Mouse (Mus musculus): ENCODE results near the gene Armc7.
A peak's percentile ranks its signal among the peaks of the same experiment; 100 is the strongest.
"Not testable (repeated sequence)": the region's sequence is repeated elsewhere in the genome, so short reads cannot be mapped to it uniquely, and the experiment has no call there.

Armc7 gene

GRCm38 (mm10) chr11:115475025-115475757 is at the start of gene Armc7:
Armc7 (plus strand) TSS chr11:115475667.
- DNase-seq = peak; percentile 94

GRCm38 (mm10) chr11:115425671-115426070 is 49.8 kb upstream of the Armc7 start:
- peak; percentile 9 for DNase-seq

- DNase-seq = peak; percentile 79
These were observed 47.8 kb upstream of the Armc7 start for GRCm38 (mm10) chr11:115427482-115428331.

GRCm38 (mm10) chr11:115429307-115429706 is 46.2 kb upstream of the Armc7 start:
- peak; percentile 58 for DNase-seq

GRCm38 (mm10) chr11:115430561-115430960 is 44.9 kb upstream of the Armc7 start:
- DNase-seq = no peak

- no peak for DNase-seq
These were observed 42.7 kb upstream of the Armc7 start for GRCm38 (mm10) chr11:115432814-115433213.

GRCm38 (mm10) chr11:115433342-115433741 is 42.1 kb upstream of the Armc7 start:
- DNase-seq = no peak

GRCm38 (mm10) chr11:115435596-115436337 is 39.7 kb upstream of the Armc7 start:
- DNase-seq = peak; percentile 80

GRCm38 (mm10) chr11:115437571-115438122 is 37.8 kb upstream of the Armc7 start:
- DNase-seq = no peak

GRCm38 (mm10) chr11:115439326-115439725 is 36.1 kb upstream of the Armc7 start:
- DNase-seq = no peak

- DNase-seq = no peak
These were observed 35.4 kb upstream of the Armc7 start, which contains the start of gene Trim80 for GRCm38 (mm10) chr11:115439906-115440595. Trim80 (plus strand) TSS chr11:115440545.

GRCm38 (mm10) chr11:115441417-115441816 is 34.0 kb upstream of the Armc7 start:
- DNase-seq = no peak

- no peak for DNase-seq
These were observed 28.6 kb upstream of the Armc7 start for GRCm38 (mm10) chr11:115446906-115447305.

- DNase-seq = no peak
These were observed 28.1 kb upstream of the Armc7 start for GRCm38 (mm10) chr11:115447321-115447885.

- no peak for DNase-seq
These were observed 27.4 kb upstream of the Armc7 start for GRCm38 (mm10) chr11:115448075-115448474.

- DNase-seq = no peak
These were observed 26.5 kb upstream of the Armc7 start for GRCm38 (mm10) chr11:115448998-115449397.

GRCm38 (mm10) chr11:115450176-115450575 is 25.3 kb upstream of the Armc7 start:
- no peak for DNase-seq

GRCm38 (mm10) chr11:115451781-115452241 is 23.7 kb upstream of the Armc7 start:
- no peak for DNase-seq

GRCm38 (mm10) chr11:115452281-115452860 is 23.1 kb upstream of the Armc7 start:
- no peak for DNase-seq

GRCm38 (mm10) chr11:115453306-115453705 is 22.2 kb upstream of the Armc7 start:
- no peak for DNase-seq

GRCm38 (mm10) chr11:115454822-115455221 is 20.6 kb upstream of the Armc7 start:
- DNase-seq = not testable (repeated sequence)

Measured in cerebellum, adult 11-12 months (tissue).